Mouse (Mus musculus): Measurements from ENCODE around the gene Garnl3. TPM values are rescaled to one million over a fixed set of nuclear protein-coding genes. Genes with fewer than 3 reads are reported as not detected.
A peak's percentile ranks its signal among the peaks of the same experiment; 100 is the strongest.

The Garnl3 gene
- polyA plus RNA-seq, 1 experiment = 17.9 TPM

DNA sequence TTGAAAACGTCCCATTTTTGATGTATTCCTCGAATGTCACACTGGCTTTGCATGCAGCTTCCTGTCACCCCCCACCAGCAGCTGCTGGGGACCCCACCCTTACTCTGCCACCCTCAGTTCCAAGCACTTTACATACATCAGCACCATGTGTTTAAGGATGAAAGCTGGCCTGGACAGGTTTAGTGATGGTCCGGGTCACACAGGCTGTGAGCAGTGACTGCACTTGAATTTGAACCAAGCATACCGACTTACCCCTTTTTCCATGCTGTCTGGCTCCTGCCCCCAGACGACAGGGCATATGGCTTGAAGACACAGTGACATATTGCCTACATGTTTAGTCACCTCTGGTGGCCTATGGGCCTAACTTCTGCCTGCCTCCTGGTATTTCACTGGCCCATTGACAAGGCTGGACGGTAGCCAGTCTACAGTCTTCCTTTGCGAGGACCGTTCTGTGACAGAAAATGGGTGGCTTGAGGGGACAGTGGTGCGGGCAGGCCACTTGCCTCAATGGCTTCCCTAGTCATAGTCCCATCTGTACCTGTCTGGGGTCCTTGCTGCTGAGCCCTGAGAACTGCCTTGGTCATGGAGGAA lies 163.3 kb downstream of the Garnl3 start:
- peak overlapping the region; percentile 97; the same call in 1 of the 2 replicates for H3K27ac ChIP-seq (replicated peaks; ENCODE audit: low read depth, low read length)
- H3K4me1 ChIP-seq (ENCODE audit: control insufficient read depth, insufficient read depth, insufficient read length, low read length) = 0 out of 2 replicates have a peak, but pooled peaks cover 3% of the 10 kb centered on the region
- H3K4me3 ChIP-seq (ENCODE audit: insufficient read depth, low read depth, low read length) = peak overlapping the region; percentile 78; the same call in 1 of the 2 replicates

GRCm38 (mm10) chr2:32966689-32967631 lies 164.5 kb downstream of the Garnl3 start:
- H3K4me1 ChIP-seq (ENCODE audit: control insufficient read depth, insufficient read depth, insufficient read length, low read length) = 0 out of 2 replicates have a peak, but pooled peaks cover 3% of the 10 kb centered on the region
- peak overlapping the region; percentile 97 for H3K27ac ChIP-seq (replicated peaks; ENCODE audit: low read depth, low read length)
- peak overlapping the region; percentile 78 for H3K4me3 ChIP-seq (ENCODE audit: insufficient read depth, low read depth, low read length)

DNA sequence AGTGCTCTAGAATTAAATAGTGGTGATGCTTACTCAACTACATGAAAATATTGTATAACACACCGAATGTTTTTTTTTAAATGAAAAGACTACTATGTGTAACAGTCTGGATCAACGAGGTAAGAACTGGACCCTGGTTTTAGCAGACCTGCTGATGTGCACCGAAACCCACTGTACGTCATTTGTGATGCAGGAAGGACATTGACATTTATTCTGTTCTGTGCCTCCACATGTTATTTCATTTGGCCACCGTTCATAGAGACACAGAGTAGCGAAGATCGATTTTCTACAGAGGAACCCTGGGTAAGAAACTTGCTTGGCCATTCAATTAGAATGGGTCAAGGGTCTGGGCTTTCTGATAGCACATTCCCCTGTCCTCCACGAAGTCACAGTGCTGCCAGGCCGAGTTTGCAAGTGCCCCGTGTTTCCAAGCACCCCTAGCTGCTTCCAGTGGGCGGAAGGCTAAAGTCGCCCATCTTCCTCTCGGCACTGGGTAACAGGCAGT lies 165.2 kb downstream of the Garnl3 start:
- 0 out of 2 replicates have a peak, but pooled peaks cover 3% of the 10 kb centered on the region for H3K4me1 ChIP-seq (ENCODE audit: control insufficient read depth, insufficient read depth, insufficient read length, low read length)
- peak overlapping the region; percentile 97 for H3K27ac ChIP-seq (replicated peaks; ENCODE audit: low read depth, low read length)
- peak overlapping the region; percentile 78 for H3K4me3 ChIP-seq (ENCODE audit: insufficient read depth, low read depth, low read length)

DNA sequence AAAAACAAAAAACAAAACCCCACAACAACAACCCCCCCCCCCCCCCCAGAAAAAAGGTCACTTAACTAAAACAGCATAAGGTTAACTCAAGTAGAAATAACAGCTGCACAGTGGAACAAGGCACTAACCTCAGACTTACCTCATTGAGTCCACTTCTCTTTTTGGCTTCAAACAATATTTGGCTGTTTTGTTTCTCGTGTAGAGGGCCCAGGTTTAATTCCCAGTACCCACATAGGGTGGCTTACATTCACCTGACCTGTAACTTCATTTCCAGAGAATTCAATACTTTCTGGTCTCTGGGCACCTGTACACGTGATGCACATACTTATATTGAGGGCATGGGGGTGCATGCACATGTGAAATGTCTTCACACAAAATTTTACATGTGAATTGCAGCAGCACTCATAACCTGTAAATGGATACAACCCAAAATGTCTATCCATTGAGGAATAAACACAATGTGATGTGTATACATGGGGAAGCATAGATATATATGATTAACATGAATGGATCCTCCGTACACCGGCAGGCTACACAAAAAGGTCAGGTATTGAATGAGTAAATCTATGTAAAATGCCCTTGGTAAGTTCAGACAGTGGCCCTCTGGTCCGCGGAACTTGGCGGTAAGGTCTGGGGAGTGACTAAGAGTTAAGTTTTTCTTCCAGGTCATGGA lies 165.8 kb downstream of the Garnl3 start:
- Histone ChIP-seq H3K4me1 (ENCODE audit: control insufficient read depth, insufficient read depth, insufficient read length, low read length) (peaks cover 6% of the 10 kb centered on the region; the same call in 1 of the 2 replicates), H3K4me3 (ENCODE audit: insufficient read depth, low read depth, low read length) (no peak overlapping the region), H3K27ac (replicated peaks; ENCODE audit: low read depth, low read length) (no peak overlapping the region)

DNA sequence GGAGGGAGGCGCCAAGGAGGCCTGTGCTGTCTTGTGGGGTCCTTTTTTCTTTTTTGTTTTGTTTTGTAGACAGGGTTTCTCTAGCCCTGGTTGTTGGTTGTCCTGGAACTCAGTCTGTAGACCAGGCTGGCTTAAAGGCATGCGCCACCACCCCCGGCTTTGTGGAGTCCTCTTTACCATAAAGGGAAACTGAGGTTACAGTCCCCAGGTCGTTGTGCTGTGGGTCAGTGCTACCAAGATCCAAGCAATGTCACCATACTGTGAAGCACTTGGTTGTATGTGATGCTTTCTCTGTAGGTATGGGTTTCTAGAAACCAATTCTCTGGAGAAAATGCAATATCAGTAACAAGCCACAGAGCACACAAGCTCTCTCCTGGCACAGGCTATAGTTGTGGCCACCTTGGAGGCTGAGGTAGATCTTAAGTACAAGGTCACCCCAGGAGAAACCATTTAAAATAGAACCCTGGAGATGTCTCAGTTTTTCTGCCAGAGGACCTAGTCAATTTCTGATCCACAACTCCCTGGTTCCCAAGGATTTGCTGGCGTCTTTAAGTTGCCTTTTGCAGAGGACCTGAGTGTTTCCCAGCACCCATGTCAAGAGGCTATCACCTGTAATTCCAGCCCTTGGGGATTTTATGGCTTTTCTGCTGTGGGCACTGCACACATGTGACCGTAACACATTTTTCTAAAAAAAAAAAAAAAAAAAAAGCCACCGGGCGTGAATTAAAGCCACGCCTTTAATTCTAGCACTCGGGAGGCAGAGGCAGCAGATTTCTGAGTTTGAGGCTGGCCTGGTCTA lies 166.6 kb downstream of the Garnl3 start:
- H3K27ac ChIP-seq (replicated peaks; ENCODE audit: low read depth, low read length) = no peak overlapping the region

GRCm38 (mm10) chr2:32963981-32964380 lies 167.5 kb downstream of the Garnl3 start:
- Histone ChIP-seq H3K4me1 (ENCODE audit: control insufficient read depth, insufficient read depth, insufficient read length, low read length) (peaks cover 7% of the 10 kb centered on the region; the same call in 1 of the 2 replicates), H3K4me3 (ENCODE audit: insufficient read depth, low read depth, low read length) (no peak overlapping the region), H3K27ac (replicated peaks; ENCODE audit: low read depth, low read length) (no peak overlapping the region)

More for the DNA sequence above, 166.6 kb downstream of the Garnl3 start:
- no peak overlapping the region for H3K4me3 ChIP-seq (ENCODE audit: insufficient read depth, low read depth, low read length)
- H3K4me1 ChIP-seq (ENCODE audit: control insufficient read depth, insufficient read depth, insufficient read length, low read length) = peaks cover 7% of the 10 kb centered on the region; the same call in 1 of the 2 replicates

- no peak overlapping the region for H3K4me3 ChIP-seq (ENCODE audit: insufficient read depth, low read depth, low read length)
- H3K27ac ChIP-seq (replicated peaks; ENCODE audit: low read depth, low read length) = no peak overlapping the region
- peaks cover 7% of the 10 kb centered on the region; the same call in 1 of the 2 replicates for H3K4me1 ChIP-seq (ENCODE audit: control insufficient read depth, insufficient read depth, insufficient read length, low read length)
Measured at GRCm38 (mm10) chr2:32963544-32963943, 167.9 kb downstream of the Garnl3 start.

DNA sequence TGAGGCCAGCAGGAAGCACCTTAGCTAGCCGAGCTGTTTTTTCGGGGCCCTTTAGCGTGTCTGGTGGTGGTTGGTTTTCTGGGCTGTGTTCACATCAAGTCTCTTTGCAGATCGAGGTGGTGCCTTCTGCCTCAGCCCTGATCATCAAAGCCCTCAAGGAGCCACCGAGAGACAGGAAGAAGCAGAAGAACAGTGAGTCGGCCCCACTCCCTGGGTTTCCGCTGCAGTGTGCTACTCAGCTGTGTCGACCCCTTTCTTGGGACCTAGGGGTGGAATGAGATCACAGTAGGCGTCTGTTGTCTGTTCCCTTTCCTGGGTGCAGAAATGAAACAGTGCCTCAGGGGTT lies 168.6 kb downstream of the Garnl3 start:
- Histone ChIP-seq H3K4me3 (ENCODE audit: insufficient read depth, low read depth, low read length) (peak overlapping the region; percentile 59), H3K27ac (replicated peaks; ENCODE audit: low read depth, low read length) (no peak overlapping the region), H3K4me1 (ENCODE audit: control insufficient read depth, insufficient read depth, insufficient read length, low read length) (peaks cover 4% of the 10 kb centered on the region; the same call in 1 of the 2 replicates)

DNA sequence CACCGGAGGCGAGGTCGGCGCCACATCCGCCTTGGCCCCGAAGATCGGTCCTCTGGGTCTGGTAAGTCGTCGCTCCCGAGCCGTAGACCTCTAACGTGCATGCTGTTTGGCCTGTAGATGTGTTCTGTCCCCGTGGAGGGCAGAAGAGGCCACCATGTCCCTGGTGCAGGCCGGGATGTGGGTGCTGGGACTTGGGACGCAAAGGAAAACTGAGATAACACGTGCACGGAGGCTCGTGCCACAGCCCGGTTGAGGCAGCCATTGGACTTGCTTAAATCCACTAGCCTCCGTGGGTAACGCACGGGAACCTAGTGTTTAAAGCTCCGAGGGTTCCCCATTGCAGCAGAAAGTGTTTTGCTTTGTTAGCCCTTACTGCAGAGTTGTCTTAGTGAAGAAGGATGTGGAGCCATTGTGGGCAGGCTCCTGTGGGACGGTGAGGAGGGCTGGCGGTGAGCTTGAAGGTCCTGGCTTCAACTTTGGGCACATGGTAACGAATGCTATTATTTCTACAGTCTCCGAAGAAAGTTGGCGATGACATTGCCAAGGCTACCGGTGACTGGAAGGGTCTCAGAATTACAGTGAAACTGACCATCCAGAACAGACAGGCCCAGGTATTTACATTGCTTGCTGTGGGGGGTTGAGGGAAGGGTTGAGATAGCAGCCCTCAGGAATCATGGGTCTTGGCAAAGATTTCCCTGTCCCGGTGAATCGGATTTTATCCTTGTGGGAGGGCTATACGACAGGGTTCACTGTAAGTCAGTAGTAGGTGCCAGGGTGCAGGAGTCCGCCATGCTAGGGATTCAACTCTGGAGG lies 169.2 kb downstream of the Garnl3 start:
- Histone ChIP-seq H3K27ac (replicated peaks; ENCODE audit: low read depth, low read length) (peak overlapping the region; percentile 6; the same call in 1 of the 2 replicates), H3K4me3 (ENCODE audit: insufficient read depth, low read depth, low read length) (peak overlapping the region; percentile 59), H3K4me1 (ENCODE audit: control insufficient read depth, insufficient read depth, insufficient read length, low read length) (peaks cover 4% of the 10 kb centered on the region; the same call in 1 of the 2 replicates)

DNA sequence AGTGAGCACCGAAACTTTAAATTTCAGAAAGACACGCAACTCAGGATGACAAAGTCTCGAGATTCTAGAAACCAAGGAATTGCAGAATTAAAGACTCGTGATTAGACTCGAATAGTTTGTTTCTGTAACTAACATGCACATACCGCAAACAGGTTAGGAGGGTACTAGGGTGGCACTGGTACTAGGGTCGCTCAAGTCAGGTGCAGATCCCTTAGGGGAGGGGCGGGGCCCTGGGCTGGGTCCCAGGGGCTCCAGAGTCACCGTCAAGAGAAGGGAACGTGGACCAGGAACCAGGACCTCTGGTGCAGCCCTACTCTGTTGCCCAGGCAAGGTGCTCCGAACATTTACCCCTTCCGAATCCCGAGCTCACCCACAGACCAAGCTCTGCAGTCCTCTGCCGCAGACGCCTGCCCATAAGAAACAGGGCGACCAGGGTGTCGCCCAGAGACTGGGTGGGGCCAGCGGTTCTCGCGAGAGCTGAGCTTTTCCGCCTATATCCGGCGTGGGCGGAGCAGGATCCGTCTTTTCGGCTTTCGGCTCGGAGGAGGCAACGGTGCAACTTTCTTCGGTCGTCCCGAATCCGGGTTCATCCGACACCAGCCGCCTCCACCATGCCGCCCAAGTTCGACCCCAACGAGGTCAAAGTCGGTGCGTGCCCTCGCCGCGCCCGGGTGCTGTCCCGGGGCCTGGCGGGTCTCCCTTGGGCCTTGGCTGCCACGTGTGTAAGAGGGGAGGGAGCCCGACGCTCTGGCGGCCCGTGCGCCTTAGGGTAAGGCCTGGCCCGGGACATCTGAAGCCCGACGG lies 170.1 kb downstream of the Garnl3 start, which contains the start of the genes Rpl12 and Lrsam1:
Gene Rpl12, plus strand, starts transcription at position 368 of the 804 bp plus-strand sequence.
Gene Lrsam1, minus strand, starts transcription at position 423 of the 804 bp plus-strand sequence.
- Histone ChIP-seq H3K4me1 (ENCODE audit: control insufficient read depth, insufficient read depth, insufficient read length, low read length) (peaks cover 4% of the 10 kb centered on the region; the same call in 1 of the 2 replicates), H3K27ac (replicated peaks; ENCODE audit: low read depth, low read length) (peak within 1 kb of the TSS; percentile 22; the same call in 1 of the 2 replicates), H3K4me3 (ENCODE audit: insufficient read depth, low read depth, low read length) (peak within 1 kb of the TSS; percentile 76)

- H3K27ac ChIP-seq (replicated peaks; ENCODE audit: low read depth, low read length) = no peak overlapping the region
- H3K4me1 ChIP-seq (ENCODE audit: control insufficient read depth, insufficient read depth, insufficient read length, low read length) = peaks cover 4% of the 10 kb centered on the region; the same call in 1 of the 2 replicates
- H3K4me3 ChIP-seq (ENCODE audit: insufficient read depth, low read depth, low read length) = no peak overlapping the region
Measured at GRCm38 (mm10) chr2:32960273-32960672, 171.2 kb downstream of the Garnl3 start.

GRCm38 (mm10) chr2:32957344-32957743 lies 174.1 kb downstream of the Garnl3 start:
- Histone ChIP-seq H3K4me1 (ENCODE audit: control insufficient read depth, insufficient read depth, insufficient read length, low read length) (peaks cover 4% of the 10 kb centered on the region; the same call in 1 of the 2 replicates), H3K27ac (replicated peaks; ENCODE audit: low read depth, low read length) (no peak overlapping the region), H3K4me3 (ENCODE audit: insufficient read depth, low read depth, low read length) (no peak overlapping the region)

DNA sequence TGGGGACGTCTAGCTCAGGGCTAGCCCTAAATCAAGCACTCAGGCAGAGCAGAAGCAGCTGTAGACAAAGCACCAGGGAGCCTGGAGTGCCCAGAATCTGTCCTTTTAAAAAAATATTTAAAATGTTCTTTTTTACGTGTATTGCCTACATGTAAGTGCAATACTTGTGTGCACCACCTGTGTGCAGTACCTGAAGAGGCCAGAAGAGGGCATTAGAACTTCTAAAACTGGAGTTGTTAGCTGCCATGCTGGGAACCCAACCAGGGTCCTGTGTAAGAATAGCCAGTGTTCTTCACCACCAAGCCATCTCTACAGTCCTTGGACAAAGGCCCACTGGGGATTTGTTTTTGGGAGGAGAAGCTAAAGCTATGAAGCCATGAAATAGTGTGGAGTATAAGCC lies 176.9 kb downstream of the Garnl3 start:
- H3K4me3 ChIP-seq (ENCODE audit: insufficient read depth, low read depth, low read length) = no peak overlapping the region
- H3K4me1 ChIP-seq (ENCODE audit: control insufficient read depth, insufficient read depth, insufficient read length, low read length) = no peaks in the 10 kb centered on the region
- no peak overlapping the region for H3K27ac ChIP-seq (replicated peaks; ENCODE audit: low read depth, low read length)
